Mouse (Mus musculus): ENCODE data around the gene Tcte1.

Tcte1 gene

DNA sequence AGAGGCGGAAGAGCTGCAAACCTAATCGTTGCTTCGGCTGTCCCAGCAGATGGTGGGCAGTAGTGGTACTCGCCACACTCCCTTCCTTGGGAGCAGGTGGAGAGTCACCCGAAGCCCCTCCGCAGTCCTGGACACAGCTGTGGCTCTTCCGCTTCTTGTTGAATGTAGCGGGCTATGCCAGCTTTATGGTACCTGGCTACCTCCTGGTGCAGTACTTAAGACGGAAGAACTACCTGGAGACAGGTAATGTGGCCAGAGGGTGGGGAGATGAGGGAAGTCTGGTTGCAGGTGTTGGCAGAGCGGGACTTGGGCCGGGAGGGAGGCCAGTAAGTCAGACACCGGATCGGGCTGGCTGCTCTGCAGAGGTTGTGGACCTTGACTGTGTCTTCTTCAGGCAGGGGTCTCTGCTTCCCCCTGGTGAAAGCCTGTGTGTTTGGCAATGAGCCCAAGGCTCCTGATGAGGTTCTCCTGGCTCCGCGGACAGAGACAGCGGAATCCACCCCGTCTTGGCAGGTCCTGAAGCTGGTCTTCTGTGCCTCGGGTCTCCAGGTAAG is 41.4 kb downstream of the Tcte1 start:
- peak; percentile 58 for DNase-seq (ENCODE audit: low read depth, low spot score)

GRCm38 (mm10) chr17:45565103-45565502 is 41.9 kb downstream of the Tcte1 start:
- no peak for DNase-seq (ENCODE audit: low read depth, low spot score)

- DNase-seq (ENCODE audit: low read depth, low spot score), result no peak
Measured at GRCm38 (mm10) chr17:45566031-45566359, 42.8 kb downstream of the Tcte1 start.

- DNase-seq (ENCODE audit: low read depth, low spot score), result no peak
Measured at GRCm38 (mm10) chr17:45566360-45567161, 43.3 kb downstream of the Tcte1 start.

DNA sequence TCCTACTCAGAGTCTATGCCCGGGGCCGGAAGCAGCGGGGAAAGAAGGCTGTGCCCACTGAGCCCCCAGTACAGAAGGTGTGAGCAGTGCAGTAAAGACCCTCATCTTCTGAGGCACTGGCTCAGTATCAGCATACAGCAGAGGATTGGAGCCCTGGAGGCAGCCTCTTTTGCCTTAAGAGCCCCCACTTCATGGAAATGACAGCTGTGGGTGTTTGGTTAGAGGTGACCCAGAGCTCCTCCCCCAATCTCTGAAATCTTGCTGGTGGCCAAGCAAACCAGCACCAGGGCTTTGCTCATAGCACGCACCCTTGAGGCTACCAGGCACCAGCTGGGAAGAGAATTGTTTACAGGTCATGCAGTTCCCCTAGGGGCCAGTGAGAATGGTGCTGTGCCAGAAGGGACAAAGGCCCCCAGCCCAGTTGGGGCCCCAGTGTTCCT is 43.9 kb downstream of the Tcte1 start:
- no peak for DNase-seq (ENCODE audit: low read depth, low spot score)

GRCm38 (mm10) chr17:45568990-45569389 is 45.8 kb downstream of the Tcte1 start:
- DNase-seq (ENCODE audit: low read depth, low spot score), result no peak

- no peak for DNase-seq (ENCODE audit: low read depth, low spot score)
Measured at GRCm38 (mm10) chr17:45569999-45570398, 46.8 kb downstream of the Tcte1 start.

DNA sequence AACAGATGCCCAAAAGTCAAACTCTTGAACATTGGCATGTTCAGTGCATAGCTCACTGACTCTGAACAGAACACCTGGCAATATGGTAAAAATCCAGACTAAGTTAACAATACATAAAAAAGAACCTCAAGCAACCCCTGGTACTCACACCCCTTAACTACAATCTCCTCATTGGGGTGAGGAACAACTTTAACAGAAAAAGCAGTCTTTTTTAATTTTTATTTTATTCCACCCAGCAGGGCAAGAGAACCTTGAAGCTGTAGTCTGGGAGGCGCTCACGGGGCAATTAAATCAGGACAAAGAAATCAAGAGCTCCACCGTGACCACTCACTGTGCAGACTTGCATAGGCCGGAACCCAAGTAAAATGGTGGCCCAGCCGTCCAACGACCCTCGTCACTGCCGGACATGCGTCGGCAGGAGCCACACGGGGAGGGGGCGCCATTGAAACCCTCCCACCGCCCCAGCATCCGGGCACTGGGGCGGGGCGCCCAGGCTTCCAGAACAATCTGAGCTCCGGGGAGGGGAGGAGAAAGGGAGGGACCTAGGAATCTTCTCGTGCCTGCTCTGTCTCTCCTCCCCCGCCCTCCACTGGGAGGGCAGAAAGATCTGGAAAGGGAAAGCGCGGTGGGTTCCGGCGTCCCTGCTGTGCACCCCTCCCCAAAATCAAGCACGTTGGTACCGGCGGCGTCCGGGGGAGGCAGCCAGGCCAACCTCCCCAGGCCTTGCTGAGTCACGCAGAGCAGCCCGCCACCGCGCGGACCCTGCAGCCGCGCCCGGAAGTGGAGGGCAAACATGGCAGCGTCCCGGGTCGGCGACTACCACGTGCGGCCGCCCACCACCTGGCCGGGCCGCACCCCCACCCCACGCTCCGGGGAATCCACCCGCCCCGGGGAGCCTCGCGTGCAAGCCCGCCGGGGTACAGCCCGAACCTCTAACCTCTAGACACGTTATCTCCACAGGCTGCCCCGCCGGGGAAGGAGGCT is 49.2 kb downstream of the Tcte1 start:
- DNase-seq (ENCODE audit: low read depth, low spot score), result peak; percentile 82

- peak; percentile 99 for DNase-seq (ENCODE audit: low read depth, low spot score)
Measured at GRCm38 (mm10) chr17:45573087-45573779, 50.0 kb downstream of the Tcte1 start, which contains the start of gene Hsp90ab1. Gene Hsp90ab1 (minus strand): TSS chr17:45573271.

GRCm38 (mm10) chr17:45573780-45574123 is 50.5 kb downstream of the Tcte1 start:
- DNase-seq (ENCODE audit: low read depth, low spot score), result peak; percentile 99

- peak; percentile 86 for DNase-seq (ENCODE audit: low read depth, low spot score)
Measured at GRCm38 (mm10) chr17:45574129-45574761, 51.0 kb downstream of the Tcte1 start.

GRCm38 (mm10) chr17:45575123-45575897 is 52.1 kb downstream of the Tcte1 start:
- no peak for DNase-seq (ENCODE audit: low read depth, low spot score)

- no peak for DNase-seq (ENCODE audit: low read depth, low spot score)
Measured at GRCm38 (mm10) chr17:45578242-45578641, 55.0 kb downstream of the Tcte1 start.

DNA sequence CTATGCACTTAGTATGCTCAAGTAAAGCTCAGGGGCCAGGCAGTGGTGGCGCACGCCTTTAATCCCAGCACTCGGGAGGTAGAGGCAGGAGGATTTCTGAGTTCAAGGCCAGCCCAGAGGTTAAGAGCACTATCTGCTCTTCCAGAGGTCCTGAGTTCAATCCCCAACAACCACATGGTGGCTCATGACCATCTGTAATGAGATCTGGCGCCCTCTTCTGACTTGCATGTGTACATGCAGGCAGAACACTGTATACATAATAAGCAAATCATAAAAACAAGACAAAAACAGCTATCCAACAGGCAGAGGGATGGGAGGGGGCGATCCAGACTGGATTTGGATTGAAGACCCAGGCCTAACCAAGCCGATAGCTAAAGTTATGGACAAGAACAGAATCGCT is 55.6 kb downstream of the Tcte1 start:
- peak; percentile 50 for DNase-seq (ENCODE audit: low read depth, low spot score)

DNA sequence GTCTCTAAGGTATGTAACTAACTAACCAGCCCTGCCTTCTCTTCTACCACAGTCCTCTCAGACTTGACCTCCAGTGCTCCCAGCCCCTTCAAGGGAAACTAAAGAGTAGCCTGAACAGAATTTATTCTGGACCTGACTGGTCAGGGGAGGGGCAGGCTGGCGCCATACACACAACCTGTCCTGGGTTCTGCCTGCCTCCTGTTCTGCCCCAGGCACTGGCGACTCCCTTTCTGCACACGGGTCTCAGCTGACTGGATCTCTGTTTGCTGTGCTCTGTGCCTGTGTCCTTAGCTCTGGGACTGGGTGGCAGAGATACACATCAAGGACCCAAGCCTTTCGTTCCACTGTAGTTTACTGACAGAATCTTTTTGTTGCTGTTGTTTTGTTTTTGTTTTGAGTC is 56.3 kb downstream of the Tcte1 start:
- no peak for DNase-seq (ENCODE audit: low read depth, low spot score)

- DNase-seq (ENCODE audit: low read depth, low spot score), result no peak
Measured at GRCm38 (mm10) chr17:45580958-45581477, 57.8 kb downstream of the Tcte1 start.

DNA sequence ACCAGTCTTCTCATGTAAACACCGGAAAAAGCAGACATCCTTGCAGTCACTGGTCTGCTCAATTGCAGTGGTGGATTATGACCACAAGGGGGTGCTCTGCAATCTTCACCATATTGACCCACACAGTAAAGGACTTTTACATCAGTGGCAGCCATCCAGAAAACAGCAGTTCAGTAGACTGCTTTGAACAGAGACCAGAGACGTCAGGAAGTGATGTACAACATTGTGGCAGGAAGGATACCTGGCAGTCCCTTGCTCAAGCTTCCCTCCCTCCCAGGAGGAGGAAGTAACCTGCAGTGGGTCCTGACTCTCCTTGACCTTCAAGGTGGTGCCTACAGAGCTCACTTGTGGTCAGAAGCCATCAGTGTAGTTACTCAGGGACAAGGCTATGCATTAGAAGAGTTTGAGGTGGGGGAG is 58.3 kb downstream of the Tcte1 start:
- DNase-seq (ENCODE audit: low read depth, low spot score), result peak; percentile 76

GRCm38 (mm10) chr17:45582188-45582587 is 59.0 kb downstream of the Tcte1 start:
- DNase-seq (ENCODE audit: low read depth, low spot score), result no peak

- peak; percentile 69 for DNase-seq (ENCODE audit: low read depth, low spot score)
Measured at GRCm38 (mm10) chr17:45582715-45583355, 59.6 kb downstream of the Tcte1 start.

Data from A20 (cell line).